Mouse (Mus musculus) hindbrain, embryonic 16.5 days (tissue): Measurements from ENCODE around the gene Ambp. TPM values are rescaled to one million over a fixed set of nuclear protein-coding genes. Genes with fewer than 3 reads are reported as not detected.
A peak's percentile ranks its signal among the peaks of the same experiment; 100 is the strongest.

Experiments used
- ATAC-seq: fragments of 200-750 bp; cut with Nextera tagmentation; 2 replicates; pipeline ENCODE4 v1.8.0; 2017; ENCODE audit warnings: moderate TSS enrichment, moderate library complexity
- H3K27ac ChIP-seq: fragments of 300-500 bp; sonication (generic); 2 replicates; pipeline ENCODE4 v1.5.1; 2014; ENCODE audit warnings: low read depth, mild to moderate bottlenecking, control low read depth, low read length, moderate library complexity
- H3K27me3 ChIP-seq: fragments of 300-500 bp; sonication (generic); replicated peaks from 2 replicates; pipeline ENCODE4 v1.6.1; 2014; ENCODE audit warnings: low read length; ENCODE audit not compliant: control insufficient read depth, insufficient read depth
- H3K36me3 ChIP-seq: fragments of 300-500 bp; sonication (generic); 2 replicates; pipeline ENCODE4 v1.6.1; 2014; ENCODE audit warnings: mild to moderate bottlenecking, low read length, moderate library complexity, mixed read lengths; ENCODE audit not compliant: control insufficient read depth, insufficient read depth
- H3K4me1 ChIP-seq: fragments of 300-500 bp; sonication (generic); 2 replicates; pipeline ENCODE4 v1.6.1; 2014; ENCODE audit warnings: low read depth, low read length; ENCODE audit not compliant: control insufficient read depth, insufficient read depth
- H3K4me2 ChIP-seq: fragments of 300-500 bp; sonication (generic); 2 replicates; pipeline ENCODE4 v1.6.1; 2014; ENCODE audit warnings: mild to moderate bottlenecking, low read length, control low read depth, moderate library complexity
- H3K4me3 ChIP-seq: fragments of 300-500 bp; sonication (generic); 2 replicates; pipeline ENCODE4 v1.5.1; 2014; ENCODE audit warnings: mild to moderate bottlenecking, low read length, control low read depth, moderate library complexity
- H3K9ac ChIP-seq: fragments of 300-500 bp; sonication (generic); 2 replicates; pipeline ENCODE4 v1.6.1; 2014; ENCODE audit warnings: low read depth, mild to moderate bottlenecking, control low read depth, low read length, moderate library complexity
- H3K9me3 ChIP-seq: fragments of 300-500 bp; sonication (generic); 2 replicates; pipeline ENCODE4 v1.6.1; 2014; ENCODE audit warnings: mild to moderate bottlenecking, low read length, moderate library complexity; ENCODE audit not compliant: control insufficient read depth
- WGBS: fragments of 180-500 bp; shearing (Covaris S2); extraction: QIAGEN DNeasy Blood & Tissue Kit; methylation state at CpG from one replicate; pipeline ENCODE4 v1.1.7; 2014; 5-methylcytosine and 5-hydroxymethylcytosine counted together
- polyA plus RNA-seq: library from polyadenylated mRNA; unstranded; fragments of >200 nt; fragmentation: Nextera tagmentation; extraction: Ambion mirVana; gene quantifications from 2 replicates; pipeline ENCODE4 v1.2.1, GENCODE M21; 2015

Gene Ambp
- polyA plus RNA-seq, 1 experiment from 2014 or later: not detected

DNA sequence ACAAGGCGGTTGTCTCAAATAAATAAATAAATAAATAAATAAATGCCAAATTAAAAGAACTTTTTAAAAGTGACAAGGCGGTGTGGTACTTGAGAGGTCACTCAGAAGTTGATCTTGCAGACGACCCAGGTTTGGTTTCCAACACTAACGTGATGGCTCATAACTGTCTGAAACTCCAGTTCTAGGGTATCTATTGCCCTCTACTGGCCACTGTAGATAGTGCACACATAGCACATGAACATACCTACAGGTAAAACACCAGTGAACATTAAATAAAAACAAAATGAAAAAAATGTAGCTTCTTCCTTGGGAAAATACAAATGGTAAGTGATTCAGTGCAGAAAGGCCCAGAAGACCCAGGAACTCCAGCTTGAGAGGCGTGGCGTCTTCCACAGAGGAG, 7.3 kb downstream of the Ambp start:
- 91% methylated on average over 6 of the region's 6 CpGs for whole genome bisulfite sequencing
- no peak overlapping the region for H3K4me3 ChIP-seq
- no peak overlapping the region for H3K27ac ChIP-seq
- no peak for ATAC-seq
- H3K4me1 ChIP-seq: no peaks in the 10 kb centered on the region
- no peaks in the 10 kb centered on the region for H3K27me3 ChIP-seq
- no peak overlapping the region for H3K4me2 ChIP-seq
- H3K9me3 ChIP-seq: no peaks in the 10 kb centered on the region
- H3K9ac ChIP-seq: no peak overlapping the region
- H3K36me3 ChIP-seq: no peaks in the 10 kb centered on the region

DNA sequence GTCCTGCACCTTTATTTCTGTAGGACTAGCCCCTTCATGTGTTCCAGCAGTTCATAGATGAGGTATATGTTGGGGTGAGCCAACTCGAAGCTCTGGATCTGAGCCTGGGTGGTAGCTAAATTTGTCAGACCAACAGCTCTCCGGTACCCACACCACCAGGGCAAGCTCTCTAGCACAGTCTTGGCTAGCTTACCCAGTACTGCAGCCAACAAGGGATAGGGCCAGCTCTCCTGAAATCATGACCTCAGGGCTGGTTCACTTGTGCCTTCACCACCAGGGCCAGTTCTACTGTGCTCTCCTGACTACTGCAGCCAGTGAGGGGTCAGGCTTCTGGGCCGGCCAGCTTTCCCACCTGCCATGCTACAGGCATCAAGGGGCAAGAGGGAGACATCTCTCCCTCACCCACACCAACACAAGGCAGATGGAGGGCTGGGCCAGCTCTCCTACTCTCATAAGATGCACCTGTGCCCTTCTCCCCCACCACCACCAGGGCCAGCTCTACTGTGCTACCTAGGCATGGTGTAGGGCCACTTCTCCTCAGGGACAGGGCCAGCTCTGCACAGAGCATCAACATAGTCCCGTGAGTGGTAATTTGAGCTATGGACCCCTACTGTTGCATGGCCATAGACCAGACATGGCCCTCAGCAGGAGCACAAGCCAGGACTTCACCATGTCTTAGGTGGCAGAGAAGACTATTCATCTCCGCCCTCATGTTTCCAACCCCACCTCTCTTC, 24.5 kb downstream of the Ambp start:
- WGBS: 90% methylated on average over 5 of the region's 5 CpGs
- H3K27ac ChIP-seq: no peak overlapping the region
- ATAC-seq: no peak
- no peaks in the 10 kb centered on the region for H3K27me3 ChIP-seq
- peaks cover 20% of the 10 kb centered on the region for H3K36me3 ChIP-seq
- no peak overlapping the region for H3K4me3 ChIP-seq
- no peak overlapping the region for H3K9ac ChIP-seq
- no peak overlapping the region for H3K4me2 ChIP-seq
- H3K9me3 ChIP-seq: no peaks in the 10 kb centered on the region
- H3K4me1 ChIP-seq: no peaks in the 10 kb centered on the region

DNA sequence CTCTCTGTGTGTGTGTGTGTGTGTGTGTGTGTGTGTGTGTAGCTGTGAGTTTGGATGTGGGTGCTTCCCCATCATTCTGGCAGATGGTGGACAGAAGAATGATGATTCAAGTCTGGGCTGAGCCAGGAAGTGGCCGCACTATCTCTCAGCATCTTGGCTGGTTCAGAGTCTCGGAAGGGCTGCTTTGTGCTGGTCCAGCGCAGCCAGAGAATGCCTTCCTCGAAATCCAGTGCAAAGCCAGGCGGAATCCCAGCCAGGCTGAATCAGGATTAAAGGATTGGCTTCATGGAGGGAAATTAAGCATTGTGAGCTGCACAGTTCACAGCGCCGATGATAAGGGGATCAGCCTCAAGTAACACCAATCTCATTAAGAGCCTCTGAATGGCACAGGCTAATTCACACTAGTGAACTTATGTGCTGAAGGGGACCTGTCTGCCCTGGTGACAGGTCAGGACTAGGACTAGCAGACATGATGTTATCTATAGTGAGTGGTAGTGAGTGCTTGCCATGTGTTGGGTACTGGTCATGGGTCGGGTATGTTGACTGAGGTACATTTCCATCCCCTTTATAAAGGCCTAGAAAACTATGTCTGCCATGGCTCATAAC, 29.6 kb downstream of the Ambp start:
- H3K9me3 ChIP-seq: no peaks in the 10 kb centered on the region
- H3K9ac ChIP-seq: no peak overlapping the region
- no peak overlapping the region for H3K27ac ChIP-seq
- ATAC-seq: peak; percentile 50; the same call in 1 of the 2 replicates
- no peak overlapping the region for H3K4me2 ChIP-seq
- no peaks in the 10 kb centered on the region for H3K4me1 ChIP-seq
- no peaks in the 10 kb centered on the region for H3K27me3 ChIP-seq
- H3K4me3 ChIP-seq: no peak overlapping the region
- 0 out of 2 replicates have a peak, but pooled peaks cover 5% of the 10 kb centered on the region for H3K36me3 ChIP-seq
- WGBS: 75% methylated on average over 8 of the region's 8 CpGs

DNA sequence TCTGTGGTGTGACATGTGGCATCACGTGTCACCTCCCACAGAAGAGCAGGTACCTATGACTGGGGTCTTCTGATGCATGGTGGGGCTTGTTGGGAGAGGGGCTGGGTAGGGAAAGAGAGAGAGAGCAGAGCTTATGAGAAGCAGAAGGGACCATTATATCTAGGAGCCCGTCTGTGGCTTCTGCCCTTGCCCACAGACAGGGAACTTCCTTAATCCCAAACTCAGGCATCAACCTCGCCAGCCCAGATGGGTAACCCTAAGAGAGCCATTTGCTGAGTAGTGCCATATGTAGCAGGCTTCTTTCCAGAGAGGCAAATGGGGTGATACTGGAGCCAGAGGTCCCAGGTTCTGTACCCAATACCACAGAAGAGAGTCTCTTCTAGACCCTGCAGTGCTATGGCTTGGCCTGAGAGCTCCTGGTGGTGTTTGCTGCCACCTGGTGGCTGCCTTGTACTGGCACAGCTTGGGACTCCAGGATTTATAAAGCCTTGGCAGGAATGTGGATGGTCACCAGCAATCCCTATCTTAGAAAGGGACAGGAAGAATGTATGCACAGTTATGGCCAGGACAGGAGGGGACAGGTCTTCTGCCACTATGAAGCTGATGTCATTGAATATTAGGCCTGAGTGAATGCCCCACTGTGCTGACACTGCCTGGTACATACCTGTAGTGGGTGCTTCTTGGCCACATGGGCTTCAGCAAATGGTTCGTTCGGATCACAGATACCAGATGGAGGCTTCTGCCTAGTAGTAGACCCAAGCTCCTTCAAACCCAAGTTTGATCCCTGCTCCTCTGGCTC, 35.8 kb downstream of the Ambp start:
- Histone ChIP-seq H3K4me3 (no peak overlapping the region), H3K9me3 (no peaks in the 10 kb centered on the region), H3K9ac (no peak overlapping the region), H3K4me2 (no peak overlapping the region), H3K27ac (no peak overlapping the region), H3K36me3 (peaks cover 7% of the 10 kb centered on the region; the same call in 1 of the 2 replicates), H3K27me3 (no peaks in the 10 kb centered on the region), H3K4me1 (no peaks in the 10 kb centered on the region)
- 94% methylated on average over 5 of the region's 5 CpGs for WGBS
- ATAC-seq: peak; percentile 93

DNA sequence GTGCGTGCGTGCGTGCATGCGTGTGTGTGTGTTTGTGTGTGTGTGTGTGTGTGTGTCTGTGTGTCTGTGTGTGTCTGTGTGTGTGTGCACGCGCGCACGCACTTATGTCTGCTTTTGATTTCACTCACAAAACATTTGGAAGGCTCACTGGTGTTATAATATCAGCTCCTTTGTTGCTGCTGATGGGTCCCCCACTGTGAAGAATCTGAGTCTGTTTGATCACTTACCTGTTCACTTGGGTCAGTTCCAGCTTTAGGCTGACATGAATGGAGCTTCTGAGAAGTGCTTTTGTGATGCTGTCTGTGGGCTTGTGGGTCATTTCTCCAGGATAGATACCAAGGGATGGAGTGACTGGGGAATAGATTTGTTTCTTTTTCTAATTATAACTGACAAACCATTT, 48.9 kb downstream of the Ambp start:
- ATAC-seq: no peak
- no peak overlapping the region for H3K27ac ChIP-seq
- H3K4me1 ChIP-seq: no peaks in the 10 kb centered on the region
- no peaks in the 10 kb centered on the region for H3K9me3 ChIP-seq
- H3K9ac ChIP-seq: no peak overlapping the region
- H3K4me3 ChIP-seq: no peak overlapping the region
- H3K27me3 ChIP-seq: no peaks in the 10 kb centered on the region
- 93% methylated on average over 8 of the region's 8 CpGs for WGBS
- peaks cover 2% of the 10 kb centered on the region; the same call in 1 of the 2 replicates for H3K36me3 ChIP-seq
- H3K4me2 ChIP-seq: no peak overlapping the region

DNA sequence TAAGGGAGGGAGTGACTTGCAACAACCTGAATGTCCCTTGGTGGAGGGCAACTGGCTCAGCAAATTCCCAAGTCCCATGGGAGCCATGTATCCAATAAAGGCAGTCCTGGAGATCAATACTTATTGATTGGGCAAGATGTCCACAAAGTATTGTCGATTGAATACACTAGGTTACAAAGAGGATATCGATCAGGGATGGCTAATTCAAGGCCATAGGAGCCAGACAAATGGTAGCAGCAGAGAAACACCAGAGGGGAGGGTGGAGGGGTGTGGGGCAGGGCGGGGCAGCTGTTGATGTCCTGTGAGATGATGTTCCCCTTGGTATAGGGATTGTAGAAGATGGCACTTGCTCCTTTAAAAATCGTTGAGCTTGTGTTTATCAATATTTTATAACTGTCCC, 52.6 kb downstream of the Ambp start:
- H3K4me3 ChIP-seq: no peak overlapping the region
- no peak overlapping the region for H3K27ac ChIP-seq
- H3K9ac ChIP-seq: no peak overlapping the region
- H3K4me1 ChIP-seq: no peaks in the 10 kb centered on the region
- ATAC-seq: no peak
- H3K4me2 ChIP-seq: no peak overlapping the region
- H3K36me3 ChIP-seq: peaks cover 15% of the 10 kb centered on the region; the same call in 1 of the 2 replicates
- H3K9me3 ChIP-seq: no peaks in the 10 kb centered on the region
- 89% methylated on average over 4 of the region's 4 CpGs for WGBS
- H3K27me3 ChIP-seq: no peaks in the 10 kb centered on the region

DNA sequence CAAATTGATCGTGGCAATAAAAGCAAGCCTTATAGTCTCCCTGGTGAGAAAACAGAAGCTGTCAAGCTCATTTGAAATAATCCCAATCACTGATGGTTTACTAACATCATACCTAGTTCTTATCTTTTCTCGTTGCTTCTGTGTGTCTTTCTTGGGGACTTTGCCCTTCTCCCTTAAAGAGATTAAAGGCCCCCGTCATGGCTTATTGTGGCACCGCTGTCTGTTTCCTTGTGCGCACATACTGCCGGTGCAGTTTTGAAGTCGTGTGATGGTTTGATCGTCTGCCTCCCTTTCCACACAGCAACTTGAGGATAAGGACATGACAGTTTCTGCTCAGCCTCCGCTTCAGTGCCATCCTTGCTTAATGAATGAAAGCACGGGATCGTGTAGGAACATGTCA, 54.1 kb downstream of the Ambp start:
- Histone ChIP-seq H3K36me3 (peaks cover 15% of the 10 kb centered on the region), H3K9ac (no peak overlapping the region), H3K4me1 (no peaks in the 10 kb centered on the region), H3K9me3 (no peaks in the 10 kb centered on the region), H3K4me3 (no peak overlapping the region), H3K27ac (no peak overlapping the region), H3K27me3 (no peaks in the 10 kb centered on the region), H3K4me2 (no peak overlapping the region)
- 86% methylated on average over 11 of the region's 11 CpGs for WGBS
- ATAC-seq: no peak

DNA sequence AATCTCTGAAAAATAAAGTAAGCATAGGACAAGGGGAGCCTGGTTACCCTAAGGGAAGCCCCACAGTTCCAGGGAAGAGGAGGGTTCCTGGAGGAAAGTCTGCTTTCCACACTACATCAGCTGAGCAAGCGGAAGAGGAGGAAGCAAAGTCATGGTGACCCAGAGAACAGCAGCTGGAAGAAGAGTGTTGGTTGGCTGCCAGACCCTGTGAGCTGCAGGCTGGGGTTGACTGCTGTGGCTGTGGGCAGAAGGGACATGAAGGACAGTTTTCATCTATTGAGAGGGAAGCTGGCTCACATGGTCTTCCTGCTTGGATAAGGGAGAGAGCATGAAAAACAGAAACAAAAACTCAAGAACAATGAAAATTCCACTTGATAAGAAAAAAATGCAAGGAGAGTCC, 57.0 kb downstream of the Ambp start:
- H3K9ac ChIP-seq: no peak overlapping the region
- H3K4me2 ChIP-seq: no peak overlapping the region
- no peaks in the 10 kb centered on the region for H3K9me3 ChIP-seq
- no peaks in the 10 kb centered on the region for H3K27me3 ChIP-seq
- no peak overlapping the region for H3K27ac ChIP-seq
- no peak for ATAC-seq
- H3K36me3 ChIP-seq: peaks cover 12% of the 10 kb centered on the region
- WGBS: 88% methylated on average over 1 of the region's 1 CpGs
- H3K4me1 ChIP-seq: no peaks in the 10 kb centered on the region
- no peak overlapping the region for H3K4me3 ChIP-seq
